Mouse (Mus musculus): ENCODE results near the gene Hoxb5. TPM values are rescaled to one million over a fixed set of nuclear protein-coding genes. Genes with fewer than 3 reads are reported as not detected.

The Hoxb5 gene
- polyA plus RNA-seq, 1 experiment from 2014 or later = 7.5 TPM

GRCm38 (mm10) chr11:96288455-96289221 is 14.5 kb upstream of the Hoxb5 start:
- no peak for TF ChIP-seq CTCF (IDR thresholded peaks at IDR 0.05; ENCODE audit: low read depth)
- TF ChIP-seq EP300 (optimal IDR thresholded peaks at IDR 0.05) = no peak
- no peak for ATAC-seq (ENCODE audit: low FRiP score, low TSS enrichment)
- no peak overlapping the region for H3K27ac ChIP-seq (replicated peaks)
- 0 out of 2 replicates have a peak, but pooled peaks cover 2% of the 10 kb centered on the region for H3K4me1 ChIP-seq (replicated peaks; ENCODE audit: control insufficient read depth, insufficient read depth)
- H3K36me3 ChIP-seq (ENCODE audit: control insufficient read depth, insufficient read depth, low read length) = no peaks in the 10 kb centered on the region
- no peaks in the 10 kb centered on the region for H3K9me3 ChIP-seq (ENCODE audit: control insufficient read depth, low read length)
- H3K4me2 ChIP-seq (replicated peaks; ENCODE audit: low read depth) = no peak overlapping the region
- H3K27me3 ChIP-seq (ENCODE audit: control insufficient read depth, insufficient read depth, low read length) = peaks cover 29% of the 10 kb centered on the region
- H3K4me3 ChIP-seq (ENCODE audit: low read depth, low read length) = no peak overlapping the region
- DNase-seq (ENCODE audit: low spot score) = no peak
- 59% methylated on average over 1 of the region's 1 CpGs for WGBS
- H3K9ac ChIP-seq (ENCODE audit: low read length) = no peak overlapping the region

GRCm38 (mm10) chr11:96289293-96289692 is 13.8 kb upstream of the Hoxb5 start:
- Histone ChIP-seq H3K9me3 (ENCODE audit: control insufficient read depth, low read length) (no peaks in the 10 kb centered on the region), H3K27ac (replicated peaks) (no peak overlapping the region), H3K4me2 (replicated peaks; ENCODE audit: low read depth) (no peak overlapping the region), H3K36me3 (ENCODE audit: control insufficient read depth, insufficient read depth, low read length) (no peaks in the 10 kb centered on the region), H3K9ac (ENCODE audit: low read length) (no peak overlapping the region), H3K27me3 (ENCODE audit: control insufficient read depth, insufficient read depth, low read length) (peaks cover 27% of the 10 kb centered on the region), H3K4me1 (replicated peaks; ENCODE audit: control insufficient read depth, insufficient read depth) (0 out of 2 replicates have a peak, but pooled peaks cover 2% of the 10 kb centered on the region), H3K4me3 (ENCODE audit: low read depth, low read length) (no peak overlapping the region)
- 35% methylated on average over 21 of the region's 21 CpGs for WGBS
- TF ChIP-seq CTCF (IDR thresholded peaks at IDR 0.05; ENCODE audit: low read depth) (no peak), EP300 (optimal IDR thresholded peaks at IDR 0.05) (no peak)
- ATAC-seq (ENCODE audit: low FRiP score, low TSS enrichment) (no peak), DNase-seq (ENCODE audit: low spot score) (no peak)

DNA sequence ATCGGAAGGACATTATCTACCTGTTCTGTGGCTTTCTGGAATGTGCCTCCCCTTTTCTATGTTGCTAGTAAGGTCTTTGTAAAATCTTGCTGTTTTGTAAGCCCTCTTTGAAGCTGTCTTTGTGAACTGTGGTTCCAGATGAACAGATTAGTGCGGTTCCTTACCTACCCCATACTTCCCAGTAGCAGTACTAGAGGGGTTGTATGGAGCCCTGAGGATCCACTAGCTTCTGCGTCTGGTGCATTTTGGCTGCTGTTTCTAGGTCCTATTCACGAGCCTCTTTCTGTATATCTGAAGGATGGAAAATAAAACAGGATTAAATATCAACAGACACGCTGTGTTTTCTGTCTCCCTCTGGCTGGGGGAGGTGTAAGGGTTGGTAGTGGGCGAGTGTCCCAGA is 13.3 kb upstream of the Hoxb5 start:
- Histone ChIP-seq H3K4me2 (replicated peaks; ENCODE audit: low read depth) (no peak overlapping the region), H3K27ac (replicated peaks) (no peak overlapping the region), H3K4me1 (replicated peaks; ENCODE audit: control insufficient read depth, insufficient read depth) (0 out of 2 replicates have a peak, but pooled peaks cover 2% of the 10 kb centered on the region), H3K9ac (ENCODE audit: low read length) (no peak overlapping the region), H3K9me3 (ENCODE audit: control insufficient read depth, low read length) (no peaks in the 10 kb centered on the region), H3K4me3 (ENCODE audit: low read depth, low read length) (no peak overlapping the region), H3K27me3 (ENCODE audit: control insufficient read depth, insufficient read depth, low read length) (peaks cover 27% of the 10 kb centered on the region), H3K36me3 (ENCODE audit: control insufficient read depth, insufficient read depth, low read length) (no peaks in the 10 kb centered on the region)
- 29% methylated on average over 6 of the region's 6 CpGs for WGBS
- TF ChIP-seq EP300 (optimal IDR thresholded peaks at IDR 0.05) (no peak), CTCF (IDR thresholded peaks at IDR 0.05; ENCODE audit: low read depth) (no peak)
- ATAC-seq (ENCODE audit: low FRiP score, low TSS enrichment) (no peak), DNase-seq (ENCODE audit: low spot score) (no peak)

DNA sequence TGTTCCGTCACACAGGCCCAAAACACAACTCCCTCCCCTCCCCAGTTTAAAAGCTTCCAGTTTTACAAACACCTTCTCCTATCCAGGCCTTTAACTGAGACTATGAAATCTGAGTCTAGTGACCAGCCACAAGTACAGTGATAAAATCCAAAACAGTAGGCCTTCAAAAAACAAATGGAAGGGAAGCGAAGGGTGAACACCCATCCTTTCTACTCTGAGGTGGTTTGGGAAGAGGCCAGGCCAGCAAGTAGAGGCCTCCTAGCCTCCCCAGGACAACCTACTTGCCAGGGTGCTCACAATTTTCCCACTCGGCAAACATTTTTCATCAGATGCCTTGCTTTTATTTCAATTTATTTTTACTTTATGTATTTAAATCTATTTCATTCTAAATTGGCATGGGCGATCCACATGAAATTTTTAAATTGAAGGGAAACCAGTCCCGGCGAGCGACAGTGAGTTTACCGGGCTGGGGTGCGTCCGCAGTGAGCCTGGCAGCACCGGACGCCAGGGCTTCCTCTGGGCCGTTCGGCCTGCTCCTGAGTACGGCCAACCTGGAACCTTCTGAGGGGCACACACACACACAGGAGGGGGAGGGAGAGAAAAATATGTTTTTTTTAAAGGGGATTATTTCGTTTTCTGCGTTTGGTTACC is 12.3 kb upstream of the Hoxb5 start:
- no peak for ATAC-seq (ENCODE audit: low FRiP score, low TSS enrichment)
- no peak overlapping the region for H3K9ac ChIP-seq (ENCODE audit: low read length)
- H3K4me2 ChIP-seq (replicated peaks; ENCODE audit: low read depth) = no peak overlapping the region

DNA sequence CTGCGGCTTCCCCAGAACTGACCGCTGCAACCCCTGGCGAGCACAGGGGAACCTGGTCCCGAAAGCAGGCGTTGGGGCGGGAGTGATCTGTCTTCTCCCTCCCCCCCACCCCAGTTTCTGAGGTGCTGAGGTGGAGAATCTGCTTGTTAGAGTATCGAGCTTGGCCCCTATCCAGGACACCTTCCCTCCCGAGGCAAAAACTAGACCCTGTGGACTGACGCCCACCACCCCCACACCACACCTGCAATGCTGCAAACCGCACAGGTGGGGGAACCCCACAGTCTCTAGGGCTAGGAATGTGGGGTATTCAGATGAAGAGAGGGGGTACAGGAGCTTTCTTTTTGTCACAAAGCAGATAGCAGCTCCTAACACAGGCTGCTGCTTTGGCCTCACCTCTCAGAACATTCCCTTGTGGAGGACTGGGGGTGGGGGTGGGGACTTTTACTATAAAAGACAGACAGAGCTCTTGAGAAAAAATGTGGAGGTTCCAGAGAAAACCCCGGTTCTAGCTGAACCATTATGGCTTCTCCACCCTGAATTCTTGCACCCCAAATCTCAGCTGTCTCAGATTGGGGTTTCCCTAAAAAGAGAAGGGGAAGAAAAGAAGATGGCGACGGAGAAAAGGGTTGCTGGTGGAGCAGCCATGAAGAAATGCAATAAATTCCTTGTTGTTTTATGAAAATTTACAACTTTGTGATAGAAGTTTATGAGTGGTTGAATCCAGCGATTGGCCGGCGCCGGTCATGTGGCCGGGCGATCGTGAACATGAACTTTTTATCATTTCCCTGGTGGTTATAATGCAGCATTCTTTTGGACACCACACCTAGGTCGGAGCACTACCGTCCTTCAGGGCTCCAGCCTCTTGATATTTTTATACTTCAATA is 11.2 kb upstream of the Hoxb5 start, which contains the start of gene Hoxb6:
TSS of gene Hoxb6 (plus strand) at position 796 of the 884 bp plus-strand sequence.
- peak within 1 kb of the TSS; percentile 54 for H3K4me2 ChIP-seq (replicated peaks; ENCODE audit: low read depth)
- H3K36me3 ChIP-seq (ENCODE audit: control insufficient read depth, insufficient read depth, low read length) = no peaks in the 10 kb centered on the region
- DNase-seq (ENCODE audit: low spot score) (no peak), ATAC-seq (ENCODE audit: low FRiP score, low TSS enrichment) (no peak)
- 19% methylated on average over 22 of the region's 22 CpGs for WGBS
- peak within 1 kb of the TSS; percentile 59 for H3K27ac ChIP-seq (replicated peaks)
- peak within 1 kb of the TSS; percentile 53 for H3K9ac ChIP-seq (ENCODE audit: low read length)
- peaks cover 19% of the 10 kb centered on the region for H3K27me3 ChIP-seq (ENCODE audit: control insufficient read depth, insufficient read depth, low read length)
- peak within 1 kb of the TSS; percentile 41 for H3K4me3 ChIP-seq (ENCODE audit: low read depth, low read length)
- TF ChIP-seq EP300 (optimal IDR thresholded peaks at IDR 0.05) (no peak), CTCF (IDR thresholded peaks at IDR 0.05; ENCODE audit: low read depth) (no peak)
- H3K9me3 ChIP-seq (ENCODE audit: control insufficient read depth, low read length) = no peaks in the 10 kb centered on the region
- 0 out of 2 replicates have a peak, but pooled peaks cover 2% of the 10 kb centered on the region for H3K4me1 ChIP-seq (replicated peaks; ENCODE audit: control insufficient read depth, insufficient read depth)

More for the DNA sequence above, 12.3 kb upstream of the Hoxb5 start:
- TF ChIP-seq EP300 (optimal IDR thresholded peaks at IDR 0.05) (no peak), CTCF (IDR thresholded peaks at IDR 0.05; ENCODE audit: low read depth) (no peak)
- H3K27me3 ChIP-seq (ENCODE audit: control insufficient read depth, insufficient read depth, low read length) = peaks cover 25% of the 10 kb centered on the region
- no peak overlapping the region for H3K4me3 ChIP-seq (ENCODE audit: low read depth, low read length)
- no peaks in the 10 kb centered on the region for H3K9me3 ChIP-seq (ENCODE audit: control insufficient read depth, low read length)
- no peak overlapping the region for H3K27ac ChIP-seq (replicated peaks)
- 27% methylated on average over 17 of the region's 17 CpGs for WGBS
- no peak for DNase-seq (ENCODE audit: low spot score)
- H3K4me1 ChIP-seq (replicated peaks; ENCODE audit: control insufficient read depth, insufficient read depth) = 0 out of 2 replicates have a peak, but pooled peaks cover 2% of the 10 kb centered on the region
- no peaks in the 10 kb centered on the region for H3K36me3 ChIP-seq (ENCODE audit: control insufficient read depth, insufficient read depth, low read length)

All from stomach, postnatal 0 days (tissue).